Mouse (Mus musculus): Measurements from ENCODE around the gene Gid8.

GRCm38 (mm10) chr2:180703175-180703574 lies 6.7 kb upstream of the Gid8 start:
- TF ChIP-seq POLR2A (IDR thresholded peaks at IDR 0.05; ENCODE audit: control insufficient read depth in 1 of 2, insufficient read depth in 1 of 2, low read depth in 1 of 2, low read length in 2 of 2, poor library complexity in 1 of 2) (no peak), CHD1 (IDR thresholded peaks at IDR 0.05; ENCODE audit: low read depth, low read length) (no peak)

All from MEL (cell line).